Mouse (Mus musculus): Measurements from ENCODE around the gene Inhbc.

DNA sequence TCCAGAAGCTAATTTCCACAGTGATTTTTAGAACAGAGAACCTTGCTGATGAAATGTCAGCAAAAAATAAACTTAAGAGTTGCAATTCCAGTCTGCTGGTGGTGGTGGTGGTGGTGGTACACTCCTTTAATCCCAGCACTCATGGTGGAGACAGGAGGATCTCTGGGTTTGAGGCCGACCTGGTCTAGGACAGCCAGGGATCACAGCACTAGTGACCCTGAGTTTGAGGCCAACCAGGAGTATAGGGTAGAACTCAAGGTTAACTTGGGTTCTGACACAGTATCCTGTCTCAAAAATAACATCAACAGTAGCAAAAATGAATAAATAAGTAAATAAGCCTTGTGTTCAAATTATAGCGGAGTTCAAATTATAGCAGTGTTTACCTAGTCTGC, 11.5 kb upstream of the Inhbc start:
- TF ChIP-seq POLR2A (IDR thresholded peaks at IDR 0.05; ENCODE audit: low read depth, low read length) (no peak), CTCF (IDR thresholded peaks at IDR 0.05; ENCODE audit: borderline replicate concordance, insufficient read depth, low read length) (no peak)

All from embryonic fibroblast, embryonic 13.5 days (primary cell).